Mouse (Mus musculus) liver, adult 2 months (tissue): ENCODE data around the gene Smap1.

Experiments
- CTCF ChIP-seq: fragments of 200-500 bp; IDR thresholded peaks from 2 replicates; pipeline ENCODE4 v1.5.1; 2011; ENCODE audit warnings: low read depth, low read length, control low read depth
- POLR2A ChIP-seq: fragments of 200-500 bp; IDR thresholded peaks from 2 replicates; pipeline ENCODE4 v1.6.1; 2011; ENCODE audit warnings: low read length, control low read depth; ENCODE audit not compliant: insufficient read depth; ENCODE audit errors: extremely low read depth

- no peak for TF ChIP-seq CTCF
- no peak for TF ChIP-seq POLR2A
These were observed 123.8 kb downstream of the Smap1 start for GRCm38 (mm10) chr1:23798306-23798705.
